Mouse (Mus musculus): ENCODE data around the gene Ppp6r3. TPM values are rescaled to one million over a fixed set of nuclear protein-coding genes. Genes with fewer than 3 reads are reported as not detected.

Ppp6r3 gene
- total and polyA plus RNA-seq, 2 experiments from 2014 or later: 32.3 to 111 TPM

DNA sequence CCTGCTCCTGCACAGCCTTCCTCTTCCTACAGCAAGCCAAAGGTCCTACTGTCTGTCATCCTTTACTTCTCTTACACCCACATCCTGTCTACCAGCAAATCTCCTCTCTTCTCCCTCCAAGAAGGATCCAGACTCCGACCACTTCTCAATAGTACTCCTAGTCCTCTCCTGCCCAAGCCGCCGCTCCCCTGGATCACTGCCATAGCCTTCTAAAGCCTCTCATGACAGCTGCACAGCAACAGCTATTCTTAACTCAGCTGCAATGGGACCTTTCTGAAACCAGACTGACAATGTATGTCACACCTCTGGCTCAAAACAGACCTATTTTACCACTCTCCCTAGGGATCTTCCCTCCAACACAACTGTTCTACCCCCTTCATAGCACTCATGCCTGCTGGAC is 11.2 kb downstream of the Ppp6r3 start:
- no peaks in the 10 kb centered on the region for H3K36me3 ChIP-seq (ENCODE audit: insufficient read depth, low read length)
- TF ChIP-seq CTCF (IDR thresholded peaks at IDR 0.05): no peak
- no peaks in the 10 kb centered on the region for H3K4me1 ChIP-seq (ENCODE audit: insufficient read depth, low read length)
- ATAC-seq (ENCODE audit: low FRiP score): no peak
- 61% methylated on average over 3 of the region's 3 CpGs for WGBS
- no peaks in the 10 kb centered on the region for H3K27me3 ChIP-seq (ENCODE audit: insufficient read depth, low read length)
- no peaks in the 10 kb centered on the region for H3K9me3 ChIP-seq (ENCODE audit: low read length)
- H3K27ac ChIP-seq (ENCODE audit: low read depth, low read length): no peak overlapping the region
- H3K4me3 ChIP-seq (ENCODE audit: low read depth, low read length): no peak overlapping the region
- DNase-seq (ENCODE audit: low spot score): no peak
- H3K9ac ChIP-seq (replicated peaks; ENCODE audit: low read length, poor library complexity, severe bottlenecking): no peak overlapping the region
- H3K4me2 ChIP-seq (ENCODE audit: low read depth, low read length, poor library complexity, severe bottlenecking): no peak overlapping the region

DNA sequence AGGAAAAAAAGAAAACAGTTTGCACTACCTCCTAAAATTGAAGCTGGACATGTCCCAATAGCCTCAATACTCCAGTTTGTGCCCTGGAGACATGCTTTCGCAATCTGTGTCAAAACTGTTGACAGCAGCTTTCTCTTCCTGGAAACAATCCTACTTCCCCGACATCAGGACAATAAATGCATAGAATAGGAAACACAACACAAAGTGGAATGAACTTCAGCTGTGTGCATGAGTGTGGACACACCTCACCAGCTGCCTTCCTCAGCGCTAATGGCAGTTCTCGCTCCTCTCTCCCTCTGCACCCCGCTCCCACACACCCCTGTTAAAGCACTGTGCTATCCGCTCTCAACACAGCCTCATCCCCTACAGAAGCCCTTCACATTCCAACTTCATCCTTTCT is 12.8 kb downstream of the Ppp6r3 start:
- WGBS: 88% methylated on average over 6 of the region's 6 CpGs
- Histone ChIP-seq H3K9ac (replicated peaks; ENCODE audit: low read length, poor library complexity, severe bottlenecking) (no peak overlapping the region), H3K36me3 (ENCODE audit: insufficient read depth, low read length) (no peaks in the 10 kb centered on the region), H3K4me3 (ENCODE audit: low read depth, low read length) (no peak overlapping the region), H3K4me2 (ENCODE audit: low read depth, low read length, poor library complexity, severe bottlenecking) (no peak overlapping the region), H3K27ac (ENCODE audit: low read depth, low read length) (no peak overlapping the region), H3K9me3 (ENCODE audit: low read length) (no peaks in the 10 kb centered on the region), H3K27me3 (ENCODE audit: insufficient read depth, low read length) (no peaks in the 10 kb centered on the region), H3K4me1 (ENCODE audit: insufficient read depth, low read length) (no peaks in the 10 kb centered on the region)
- no peak for TF ChIP-seq CTCF (IDR thresholded peaks at IDR 0.05)
- ATAC-seq (ENCODE audit: low FRiP score) (no peak), DNase-seq (ENCODE audit: low spot score) (no peak)

DNA sequence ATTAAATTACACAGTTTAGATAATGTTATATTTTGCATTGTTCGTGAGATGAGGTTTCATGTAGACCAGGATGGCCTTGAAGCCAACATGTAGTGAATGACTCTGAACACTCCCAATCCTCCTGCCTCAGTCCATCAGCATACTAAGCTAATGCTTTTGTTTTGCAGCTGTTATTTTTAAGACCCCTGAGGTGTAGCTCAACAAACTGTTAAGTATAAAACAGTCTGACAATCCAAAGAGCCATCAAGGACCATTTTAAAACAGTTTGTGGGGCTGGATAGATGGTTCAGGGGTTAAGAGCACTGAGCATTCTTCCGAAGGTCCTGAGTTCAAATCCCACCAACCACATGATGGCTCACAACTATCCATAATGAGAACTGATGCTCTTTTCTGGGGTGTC is 13.3 kb downstream of the Ppp6r3 start:
- 98% methylated on average over 2 of the region's 2 CpGs for WGBS
- Histone ChIP-seq H3K4me3 (ENCODE audit: low read depth, low read length) (no peak overlapping the region), H3K27ac (ENCODE audit: low read depth, low read length) (no peak overlapping the region), H3K9me3 (ENCODE audit: low read length) (no peaks in the 10 kb centered on the region), H3K36me3 (ENCODE audit: insufficient read depth, low read length) (no peaks in the 10 kb centered on the region), H3K27me3 (ENCODE audit: insufficient read depth, low read length) (no peaks in the 10 kb centered on the region), H3K4me2 (ENCODE audit: low read depth, low read length, poor library complexity, severe bottlenecking) (no peak overlapping the region), H3K9ac (replicated peaks; ENCODE audit: low read length, poor library complexity, severe bottlenecking) (no peak overlapping the region), H3K4me1 (ENCODE audit: insufficient read depth, low read length) (no peaks in the 10 kb centered on the region)
- no peak for DNase-seq (ENCODE audit: low spot score)
- ATAC-seq (ENCODE audit: low FRiP score): no peak
- no peak for TF ChIP-seq CTCF (IDR thresholded peaks at IDR 0.05)

- H3K4me1 ChIP-seq (ENCODE audit: insufficient read depth, low read length): no peaks in the 10 kb centered on the region
- 88% methylated on average over 2 of the region's 2 CpGs for WGBS
- no peak overlapping the region for H3K27ac ChIP-seq (ENCODE audit: low read depth, low read length)
- no peak overlapping the region for H3K4me3 ChIP-seq (ENCODE audit: low read depth, low read length)
- TF ChIP-seq CTCF (IDR thresholded peaks at IDR 0.05): no peak
- no peaks in the 10 kb centered on the region for H3K9me3 ChIP-seq (ENCODE audit: low read length)
- H3K36me3 ChIP-seq (ENCODE audit: insufficient read depth, low read length): no peaks in the 10 kb centered on the region
- DNase-seq (ENCODE audit: low spot score) (no peak), ATAC-seq (ENCODE audit: low FRiP score) (no peak)
- H3K27me3 ChIP-seq (ENCODE audit: insufficient read depth, low read length): no peaks in the 10 kb centered on the region
- no peak overlapping the region for H3K4me2 ChIP-seq (ENCODE audit: low read depth, low read length, poor library complexity, severe bottlenecking)
- no peak overlapping the region for H3K9ac ChIP-seq (replicated peaks; ENCODE audit: low read length, poor library complexity, severe bottlenecking)
These were observed 19.3 kb downstream of the Ppp6r3 start for GRCm38 (mm10) chr19:3556169-3556827.

- no peak for ATAC-seq (ENCODE audit: low FRiP score)
- no peaks in the 10 kb centered on the region for H3K27me3 ChIP-seq (ENCODE audit: insufficient read depth, low read length)
- no peak for TF ChIP-seq CTCF (IDR thresholded peaks at IDR 0.05)
- no peaks in the 10 kb centered on the region for H3K36me3 ChIP-seq (ENCODE audit: insufficient read depth, low read length)
- no peaks in the 10 kb centered on the region for H3K4me1 ChIP-seq (ENCODE audit: insufficient read depth, low read length)
- 99% methylated on average over 8 of the region's 8 CpGs for WGBS
- no peak overlapping the region for H3K4me3 ChIP-seq (ENCODE audit: low read depth, low read length)
- H3K9me3 ChIP-seq (ENCODE audit: low read length): no peaks in the 10 kb centered on the region
- H3K9ac ChIP-seq (replicated peaks; ENCODE audit: low read length, poor library complexity, severe bottlenecking): no peak overlapping the region
- no peak overlapping the region for H3K27ac ChIP-seq (ENCODE audit: low read depth, low read length)
- no peak overlapping the region for H3K4me2 ChIP-seq (ENCODE audit: low read depth, low read length, poor library complexity, severe bottlenecking)
- no peak for DNase-seq (ENCODE audit: low spot score)
These were observed 20.8 kb downstream of the Ppp6r3 start for GRCm38 (mm10) chr19:3554785-3555184.

GRCm38 (mm10) chr19:3551573-3552159 is 23.9 kb downstream of the Ppp6r3 start:
- Histone ChIP-seq H3K4me3 (ENCODE audit: low read depth, low read length) (no peak overlapping the region), H3K27me3 (ENCODE audit: insufficient read depth, low read length) (no peaks in the 10 kb centered on the region), H3K36me3 (ENCODE audit: insufficient read depth, low read length) (no peaks in the 10 kb centered on the region), H3K4me2 (ENCODE audit: low read depth, low read length, poor library complexity, severe bottlenecking) (no peak overlapping the region), H3K27ac (ENCODE audit: low read depth, low read length) (no peak overlapping the region), H3K9ac (replicated peaks; ENCODE audit: low read length, poor library complexity, severe bottlenecking) (no peak overlapping the region), H3K9me3 (ENCODE audit: low read length) (no peaks in the 10 kb centered on the region), H3K4me1 (ENCODE audit: insufficient read depth, low read length) (no peaks in the 10 kb centered on the region)
- ATAC-seq (ENCODE audit: low FRiP score): no peak
- WGBS: 70% methylated on average over 4 of the region's 4 CpGs
- no peak for DNase-seq (ENCODE audit: low spot score)
- no peak for TF ChIP-seq CTCF (IDR thresholded peaks at IDR 0.05)

Measured in midbrain, postnatal 0 days (tissue).